8 mouse cellular contexts compared by ENCODE assay signal in the genomic region with DNA sequence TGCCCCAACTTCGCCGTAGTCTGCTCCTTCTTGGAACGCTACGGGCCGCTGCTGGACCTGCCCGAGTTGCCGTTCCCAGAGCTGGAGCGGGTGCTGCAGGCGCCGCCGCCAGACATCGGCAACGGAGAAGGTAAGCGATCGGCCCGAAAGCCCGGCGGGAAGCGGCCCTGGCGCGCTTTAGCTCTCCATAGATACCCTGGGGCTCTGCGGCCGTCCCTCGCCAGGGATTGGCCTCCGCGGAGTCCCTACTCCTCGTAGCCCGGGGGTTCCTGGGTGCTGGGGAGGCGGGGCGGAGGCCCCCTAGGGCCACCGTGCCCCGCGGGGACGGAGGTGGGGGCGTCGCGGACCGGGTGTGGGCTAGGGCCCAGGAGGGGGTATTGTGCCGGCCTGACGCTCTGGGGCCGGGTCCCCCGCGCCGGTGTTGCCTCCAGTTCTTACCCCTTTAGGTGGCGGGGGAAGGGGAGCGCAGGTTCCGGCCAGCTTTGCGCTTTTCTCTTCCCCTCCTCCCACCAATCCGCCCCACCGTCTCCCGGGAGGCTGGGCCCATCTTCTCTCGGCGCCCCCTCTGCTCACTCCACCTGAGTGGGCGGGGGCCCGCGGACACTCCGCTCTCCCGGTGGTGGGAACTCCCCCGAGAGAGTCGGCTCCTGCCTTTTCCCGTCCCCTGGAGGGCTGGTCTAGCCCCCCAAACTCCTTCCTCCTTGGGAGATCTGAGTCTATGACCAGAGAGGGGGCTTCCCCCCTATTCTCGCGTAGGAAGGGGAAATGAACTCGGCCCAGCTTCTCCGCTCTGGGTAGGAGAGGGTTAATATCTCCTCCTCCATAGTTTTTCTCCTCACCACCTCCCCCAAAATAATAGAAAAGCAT. TPM values are rescaled to one million over a fixed set of nuclear protein-coding genes. Genes with fewer than 3 reads are reported as not detected.
DNase-seq lines count a peak whose midpoint lies in the region; ATAC-seq and TF ChIP-seq lines count a peak whose summit lies in the region.

No protein-coding gene starts in this region.

- H3K9ac ChIP-seq in embryonic facial prominence, embryonic 13.5 days = peak overlapping the region; percentile 100
- peak overlapping the region; percentile 96 for H3K9ac ChIP-seq in heart, adult 2 months (ENCODE audit: low read depth, low read length)
- peak overlapping the region; percentile 99 for H3K9ac ChIP-seq in limb, embryonic 15.5 days
- H3K9ac ChIP-seq in midbrain, embryonic 16.5 days (ENCODE audit: low read depth, low read length) = peak overlapping the region; percentile 100

- TF ChIP-seq CTCF in heart, adult 2 months (IDR thresholded peaks at IDR 0.05) = peak; percentile 9; the same call in 1 of the 2 replicates

- no peak for TF ChIP-seq EP300 in heart, adult 2 months (IDR thresholded peaks at IDR 0.05; ENCODE audit: insufficient read depth, low read depth, low read length)

- no peaks in the 10 kb centered on the region for H3K27me3 ChIP-seq in embryonic facial prominence, embryonic 13.5 days
- no peaks in the 10 kb centered on the region for H3K27me3 ChIP-seq in heart, adult 2 months (ENCODE audit: control insufficient read depth, insufficient read depth, low read length)
- no peaks in the 10 kb centered on the region for H3K27me3 ChIP-seq in limb, embryonic 15.5 days
- H3K27me3 ChIP-seq in midbrain, embryonic 16.5 days (ENCODE audit: control insufficient read depth, insufficient read depth, low read depth, low read length) = no peaks in the 10 kb centered on the region

- H3K4me1 ChIP-seq in embryonic facial prominence, embryonic 13.5 days = peaks cover 14% of the 10 kb centered on the region; the same call in 1 of the 2 replicates
- peaks cover 4% of the 10 kb centered on the region; the same call in 1 of the 2 replicates for H3K4me1 ChIP-seq in heart, adult 2 months (ENCODE audit: control insufficient read depth, insufficient read depth, low read length)
- H3K4me1 ChIP-seq in limb, embryonic 15.5 days = peaks cover 9% of the 10 kb centered on the region; the same call in 1 of the 2 replicates
- peaks cover 14% of the 10 kb centered on the region for H3K4me1 ChIP-seq in midbrain, embryonic 16.5 days (ENCODE audit: control insufficient read depth, insufficient read depth, low read length)

- intact Hi-C loops in heart, adult 2 months (cut with DNase I) = loop anchor here (1.0 to 10.0 kb wide), 6 partner anchors 55 to 1772 kb away; a partner anchor contains a TSS

- H3K9me3 ChIP-seq in embryonic facial prominence, embryonic 13.5 days = no peaks in the 10 kb centered on the region
- no peaks in the 10 kb centered on the region for H3K9me3 ChIP-seq in limb, embryonic 15.5 days
- no peaks in the 10 kb centered on the region for H3K9me3 ChIP-seq in midbrain, embryonic 16.5 days (replicated peaks; ENCODE audit: control insufficient read depth, low read length, poor library complexity, severe bottlenecking)

- peaks cover 6% of the 10 kb centered on the region; the same call in 1 of the 2 replicates for H3K36me3 ChIP-seq in embryonic facial prominence, embryonic 13.5 days
- no peaks in the 10 kb centered on the region; the same call in 1 of the 2 replicates for H3K36me3 ChIP-seq in heart, adult 2 months (ENCODE audit: control insufficient read depth, insufficient read depth, low read length)
- no peaks in the 10 kb centered on the region for H3K36me3 ChIP-seq in limb, embryonic 15.5 days
- H3K36me3 ChIP-seq in midbrain, embryonic 16.5 days (ENCODE audit: control insufficient read depth, insufficient read depth, low read length) = no peaks in the 10 kb centered on the region

- no peak for TF ChIP-seq POLR2A in heart, adult 2 months (IDR thresholded peaks at IDR 0.05; ENCODE audit: insufficient read depth, low read depth, low read length)

- peak; percentile 36 for DNase-seq in 416B (ENCODE audit: low read depth)
- DNase-seq in adrenal gland, adult 8-10 months = peak; percentile 47
- peak; percentile 68 to 70 for DNase-seq in heart, adult 2 months
- peak; percentile 33 to 40 for DNase-seq in kidney, adult 8-10 months
- DNase-seq in spleen, postnatal 14 days (ENCODE audit: low spot score in 2 of 2) = peak; percentile 21 to 44

- ATAC-seq in embryonic facial prominence, embryonic 13.5 days (ENCODE audit: insufficient number of reproducible peaks, insufficient read depth, low FRiP score, low TSS enrichment, low read depth) = peak; percentile 26; the same call in 1 of the 2 replicates
- no peak for ATAC-seq in limb, embryonic 15.5 days (ENCODE audit: insufficient number of reproducible peaks, low FRiP score, low TSS enrichment, low read depth)
- ATAC-seq in midbrain, embryonic 16.5 days = peak; percentile 47

- peak overlapping the region; percentile 99 for H3K27ac ChIP-seq in embryonic facial prominence, embryonic 13.5 days
- H3K27ac ChIP-seq in heart, adult 2 months = peak overlapping the region; percentile 85
- H3K27ac ChIP-seq in limb, embryonic 15.5 days = peak overlapping the region; percentile 98
- peak overlapping the region; percentile 99 for H3K27ac ChIP-seq in midbrain, embryonic 16.5 days (ENCODE audit: low read length)

- under 1% methylated on average over 58 of the region's 65 CpGs for WGBS in embryonic facial prominence, embryonic 13.5 days
- WGBS in heart, adult 2 months = 1% methylated on average over 60 of the region's 65 CpGs
- WGBS in limb, embryonic 15.5 days = under 1% methylated on average over 61 of the region's 65 CpGs
- 1% methylated on average over 49 of the region's 65 CpGs for WGBS in midbrain, embryonic 16.5 days

- H3K4me3 ChIP-seq in embryonic facial prominence, embryonic 13.5 days = peak overlapping the region; percentile 100
- peak overlapping the region; percentile 95 for H3K4me3 ChIP-seq in heart, adult 2 months
- peak overlapping the region; percentile 100 for H3K4me3 ChIP-seq in limb, embryonic 15.5 days
- peak overlapping the region; percentile 100 for H3K4me3 ChIP-seq in midbrain, embryonic 16.5 days (ENCODE audit: low read depth, low read length)

- peak overlapping the region; percentile 71 for H3K4me2 ChIP-seq in embryonic facial prominence, embryonic 13.5 days
- peak overlapping the region; percentile 63 for H3K4me2 ChIP-seq in limb, embryonic 15.5 days
- peak overlapping the region; percentile 84 for H3K4me2 ChIP-seq in midbrain, embryonic 16.5 days (ENCODE audit: low read length)

- peaks cover 5% of the 10 kb centered on the region; the same call in 1 of the 2 replicates for H3K79me2 ChIP-seq in heart, adult 2 months (replicated peaks; ENCODE audit: control insufficient read depth, insufficient read depth, low read length)

RNA-seq across cellular contexts. Expression of a gene that starts 0.5 kb away (rescaled TPM):
- total RNA-seq in adrenal gland, adult 8-10 months (2022) = 10 to 100 TPM; 23.9 to 37.7 (median 31.4) TPM
- polyA plus RNA-seq in embryonic facial prominence, embryonic 13.5 days (2015; fragmentation: Nextera tagmentation; extraction: Ambion mirVana) = 34.9 and 36.9 TPM in 2 replicates
- total RNA-seq in heart, adult 2 months (2021) = 10 to 100 TPM; 14.6 to 15.7 TPM
- 1.5 and 3.0 TPM in 2 replicates for polyA plus RNA-seq in heart, adult 2 months (2012; rRNA removed)
- polyA plus RNA-seq in limb, embryonic 15.5 days (2015; fragmentation: Nextera tagmentation; extraction: Ambion mirVana) = 19.7 and 22.8 TPM in 2 replicates
- polyA plus RNA-seq in midbrain, embryonic 16.5 days (2015; fragmentation: Nextera tagmentation; extraction: Ambion mirVana) = 26.9 and 35.6 TPM in 2 replicates

RNA-seq across cellular contexts. Expression of a gene that starts 0.9 kb away (rescaled TPM):
- 10 to 100 TPM; 33.5 to 41.6 (median 35.7) TPM for total RNA-seq in adrenal gland, adult 8-10 months (2022)
- 67.5 and 69.0 TPM in 2 replicates for polyA plus RNA-seq in embryonic facial prominence, embryonic 13.5 days (2015; fragmentation: Nextera tagmentation; extraction: Ambion mirVana)
- 10 to 100 TPM; 61.0 to 67.7 TPM for total RNA-seq in heart, adult 2 months (2021)
- polyA plus RNA-seq in heart, adult 2 months (2012; rRNA removed) = 62.6 and 77.1 TPM in 2 replicates
- 72.2 and 97.0 TPM in 2 replicates for polyA plus RNA-seq in limb, embryonic 15.5 days (2015; fragmentation: Nextera tagmentation; extraction: Ambion mirVana)
- 52.6 and 53.8 TPM in 2 replicates for polyA plus RNA-seq in midbrain, embryonic 16.5 days (2015; fragmentation: Nextera tagmentation; extraction: Ambion mirVana)
